Mouse (Mus musculus) kidney, adult 11 months (tissue): ENCODE data around the gene a.
"Not testable (repeated sequence)": the region's sequence is repeated elsewhere in the genome, so short reads cannot be mapped to it uniquely, and the experiment has no call there.

Experiments
- DNase-seq: peaks from one replicate; pipeline ENCODE4 v3.0.0; 2022

Gene a

DNA sequence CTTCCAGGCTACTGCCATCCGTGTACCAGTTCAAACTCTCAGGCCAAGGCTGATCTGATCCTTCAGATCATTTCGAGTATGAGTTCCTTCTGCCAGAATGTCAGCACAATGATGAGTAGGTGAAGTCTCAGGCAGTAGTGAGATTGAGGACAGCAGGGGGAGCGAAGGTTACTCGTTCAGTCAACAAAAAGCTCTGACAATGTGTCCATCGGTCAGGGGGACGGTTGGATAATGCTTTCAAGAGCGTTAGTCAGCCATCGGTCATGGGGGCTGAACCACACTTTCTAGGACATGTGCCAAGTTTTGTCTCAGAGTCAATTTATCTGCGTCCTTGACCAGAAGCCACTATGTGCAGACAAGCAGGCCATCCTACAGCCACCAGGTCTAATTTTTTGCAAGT is 225.5 kb downstream of the a start:
- DNase-seq, result not testable (repeated sequence)

DNA sequence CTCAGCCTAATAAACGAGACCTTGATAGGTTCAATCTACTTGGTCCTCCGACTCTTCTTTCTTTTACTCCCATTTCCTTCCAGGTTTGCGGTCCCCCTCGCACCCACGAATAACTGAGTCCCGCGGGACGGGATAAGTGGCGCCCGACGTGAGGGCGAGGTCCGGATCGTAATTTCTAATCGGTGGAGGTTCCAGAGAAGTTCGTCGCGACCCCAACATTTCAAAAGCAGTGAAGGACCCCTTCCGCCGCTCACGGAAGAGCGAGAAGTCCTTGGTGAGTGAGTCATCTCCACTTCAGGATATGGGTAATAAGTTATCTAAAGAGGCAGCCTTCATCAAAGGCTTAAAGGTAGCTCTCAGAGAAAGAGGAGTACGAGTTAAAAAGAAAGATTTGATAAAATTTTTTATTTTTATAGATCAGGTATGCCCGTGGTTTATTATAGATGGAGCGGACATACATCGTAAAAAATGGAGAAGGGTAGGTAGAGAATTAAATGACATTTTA is 227.1 kb downstream of the a start, which contains the start of gene Gm14226:
Gene Gm14226, plus strand, starts transcription at position 16 of the 505 bp plus-strand sequence.
- DNase-seq, result not testable (repeated sequence)

- peak; percentile 28 for DNase-seq
Observed at GRCm38 (mm10) chr2:155018762-155019641, 227.8 kb downstream of the a start.

DNA sequence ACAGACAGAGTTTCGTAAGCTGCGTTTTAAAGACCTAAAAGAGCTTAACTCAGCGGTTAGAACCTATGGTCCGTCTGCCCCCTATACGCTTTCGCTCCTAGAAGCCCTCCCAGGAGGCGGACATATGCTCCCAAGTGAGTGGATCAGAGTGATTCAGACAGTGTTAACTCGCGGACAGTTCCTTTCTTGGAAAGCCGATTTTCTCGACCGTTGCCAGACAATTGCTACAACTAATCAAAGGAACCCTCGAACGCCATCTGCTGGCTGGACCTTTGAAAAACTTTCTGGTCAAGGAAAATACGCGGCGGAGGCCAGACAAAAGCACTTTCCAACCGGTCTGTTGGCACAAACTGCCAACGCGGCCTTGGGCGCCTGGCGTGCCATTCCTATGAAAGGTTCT is 228.5 kb downstream of the a start:
- DNase-seq, result peak; percentile 84

GRCm38 (mm10) chr2:155020247-155020826 is 229.1 kb downstream of the a start:
- not testable (repeated sequence) for DNase-seq

- no peak for DNase-seq
Observed at GRCm38 (mm10) chr2:155030831-155031230, 239.6 kb downstream of the a start.

GRCm38 (mm10) chr2:155032938-155033710 is 241.9 kb downstream of the a start:
- no peak for DNase-seq

DNA sequence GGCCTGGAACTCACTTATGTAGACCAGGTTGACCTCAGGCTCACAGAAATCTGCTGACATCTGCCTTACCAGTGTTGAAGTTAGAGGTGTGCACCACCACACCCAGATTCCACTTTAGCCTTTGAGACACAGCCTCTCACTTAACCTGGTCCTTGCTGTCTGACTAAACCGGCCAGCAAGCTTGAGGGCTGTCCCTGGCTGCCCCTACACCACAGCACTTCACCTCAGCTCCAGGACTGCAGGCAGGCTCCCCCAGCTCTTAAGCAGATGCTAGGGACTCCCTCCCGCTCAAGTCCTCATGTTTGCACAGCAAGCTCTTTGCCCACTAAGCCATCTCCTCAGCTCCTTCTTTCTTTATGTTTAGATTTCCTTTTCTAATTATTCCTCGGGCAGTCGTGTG is 248.8 kb downstream of the a start:
- no peak for DNase-seq

GRCm38 (mm10) chr2:155044542-155044941 is 253.3 kb downstream of the a start:
- no peak for DNase-seq

- no peak for DNase-seq
Observed at GRCm38 (mm10) chr2:155045075-155045474, 253.9 kb downstream of the a start.

DNA sequence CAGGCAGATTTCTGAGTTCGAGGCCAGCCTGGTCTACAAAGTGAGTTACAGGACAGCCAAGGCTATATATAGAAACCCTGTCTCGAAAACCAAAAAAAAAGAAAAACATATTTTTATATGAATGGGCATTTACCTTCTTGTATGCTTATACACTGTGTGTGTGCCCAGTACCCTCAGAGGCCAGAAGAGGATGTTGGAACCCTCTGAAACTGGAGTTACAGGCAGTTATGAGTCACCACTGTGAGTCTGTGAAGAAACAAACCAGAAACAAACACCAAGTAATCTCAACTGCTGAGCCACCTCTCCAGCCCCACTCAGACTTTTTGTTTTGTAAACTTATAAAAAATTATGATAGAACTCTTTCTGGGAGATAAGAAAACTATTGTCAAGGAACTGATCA is 255.6 kb downstream of the a start:
- no peak for DNase-seq

GRCm38 (mm10) chr2:155047452-155048178 is 256.4 kb downstream of the a start:
- no peak for DNase-seq

- DNase-seq, result peak; percentile 28
Observed at GRCm38 (mm10) chr2:155050108-155050503, 258.9 kb downstream of the a start.

- peak; percentile 89 for DNase-seq
Observed at GRCm38 (mm10) chr2:155050504-155051236, 259.5 kb downstream of the a start.

DNA sequence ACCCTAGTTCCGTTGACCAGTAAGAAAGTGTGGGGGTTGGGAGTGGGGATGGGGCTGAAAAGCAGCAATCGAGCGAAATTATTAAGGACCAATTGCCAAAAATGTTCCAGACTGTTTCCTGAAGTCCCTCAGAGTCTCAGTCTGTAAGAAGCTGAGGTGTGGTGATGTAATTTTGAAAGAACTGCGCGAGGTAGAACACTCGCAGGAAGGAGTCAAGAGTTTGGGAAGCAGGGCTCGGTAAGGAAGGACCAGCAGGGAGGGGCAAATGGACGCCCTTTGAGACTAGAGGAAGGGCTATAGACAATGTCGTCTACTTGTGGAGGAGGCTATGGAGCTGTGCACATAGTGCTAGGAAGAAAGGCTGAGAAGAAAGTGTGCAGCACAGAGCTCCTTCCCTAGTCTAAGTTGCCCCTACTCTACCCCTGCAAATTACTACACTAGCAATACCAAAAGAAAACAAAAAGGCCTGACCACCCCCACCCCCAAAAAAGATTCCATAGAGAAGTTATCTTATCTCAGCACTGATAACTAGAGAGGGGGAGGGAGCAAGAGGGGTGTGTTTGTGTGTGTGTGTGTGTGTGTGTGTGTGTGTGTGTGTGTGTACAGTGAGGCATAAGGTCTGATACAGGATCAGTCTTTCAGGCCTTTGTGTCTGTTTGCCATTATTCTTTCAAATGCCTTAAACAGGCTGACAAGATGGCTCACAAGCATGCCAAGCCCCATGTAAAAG is 260.6 kb downstream of the a start:
- DNase-seq, result no peak

DNA sequence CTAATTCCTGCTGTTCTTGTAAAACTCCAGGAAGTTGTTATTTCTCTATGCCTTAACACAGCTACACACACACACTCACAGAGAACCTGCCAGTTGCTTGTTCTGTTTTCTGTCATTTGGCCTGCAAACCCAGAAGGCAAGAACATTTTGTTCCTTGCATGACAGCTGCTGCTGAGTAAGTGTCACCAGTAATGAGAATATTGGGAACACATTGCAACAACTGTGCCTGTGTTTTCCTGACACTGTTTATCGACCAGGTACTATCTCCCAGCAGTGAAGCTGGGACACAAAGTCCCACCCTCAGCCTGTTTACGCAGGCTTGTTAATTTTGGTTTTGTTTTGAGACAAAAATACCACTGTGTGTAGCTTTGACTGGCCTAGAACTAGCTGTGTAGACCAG is 261.5 kb downstream of the a start:
- no peak for DNase-seq

DNA sequence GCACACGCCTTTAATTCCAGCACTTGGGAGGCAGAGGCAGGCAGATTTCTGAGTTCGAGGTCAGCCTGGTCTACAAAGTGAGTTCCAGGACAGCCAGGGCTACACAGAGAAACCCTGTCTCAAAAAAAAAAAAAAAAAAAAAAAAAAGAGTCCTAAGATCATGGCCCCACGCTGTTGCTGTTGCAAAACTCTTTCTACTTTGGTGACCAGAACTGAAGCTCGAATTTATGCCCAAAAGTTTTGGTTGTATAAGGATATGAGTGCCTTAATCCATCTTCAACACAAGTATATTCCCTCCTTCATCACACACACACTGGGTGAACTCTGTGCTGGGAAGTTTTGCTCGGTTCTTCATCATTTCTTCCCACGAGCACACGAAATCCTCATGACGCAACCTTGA is 262.3 kb downstream of the a start:
- DNase-seq, result not testable (repeated sequence)

DNA sequence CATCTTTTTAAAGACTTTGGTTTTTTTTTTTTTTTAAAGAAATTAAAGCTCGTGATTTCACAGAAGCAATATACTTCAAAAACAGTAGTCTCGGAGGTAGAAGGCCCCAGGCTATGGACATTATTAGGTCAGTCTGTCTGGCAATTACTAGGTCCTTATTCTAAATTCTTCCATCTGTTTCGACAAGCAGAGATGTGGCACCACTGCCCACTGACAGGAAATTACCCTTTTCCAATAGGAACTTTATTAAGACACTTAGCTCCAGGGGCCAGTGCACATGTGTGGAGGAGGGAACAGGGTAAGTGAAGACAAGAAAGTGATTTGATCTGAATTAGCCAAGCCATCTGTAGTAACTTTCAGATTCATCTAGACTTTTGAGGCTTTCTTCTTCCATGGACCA is 263.5 kb downstream of the a start:
- DNase-seq, result no peak

DNA sequence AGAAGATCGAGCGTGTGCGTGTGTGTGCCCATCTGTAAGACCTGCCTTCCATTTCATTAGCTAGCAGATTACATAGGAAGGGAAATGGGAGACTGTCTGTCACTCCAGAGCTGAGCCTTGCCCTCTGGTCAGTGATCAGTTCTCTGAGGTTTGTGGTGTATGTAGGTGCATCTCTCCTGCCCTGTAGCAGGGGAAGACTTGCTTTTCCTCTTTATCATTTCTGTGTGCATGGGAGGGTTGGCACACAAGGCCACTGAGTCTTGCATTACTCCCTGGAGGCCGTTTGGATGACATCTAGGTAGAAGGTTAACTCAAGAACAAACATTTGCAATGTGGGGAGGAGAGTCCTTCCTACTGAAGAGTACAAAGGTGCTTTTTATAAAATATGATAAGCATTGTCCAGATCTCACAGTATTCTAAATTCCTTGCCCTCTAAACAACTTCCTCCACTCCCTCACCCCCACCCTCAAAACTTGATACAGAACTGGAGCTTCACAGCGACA is 264.9 kb downstream of the a start:
- no peak for DNase-seq

- no peak for DNase-seq
Observed at GRCm38 (mm10) chr2:155057361-155057760, 266.2 kb downstream of the a start.

- no peak for DNase-seq
Observed at GRCm38 (mm10) chr2:155071027-155071426, 279.8 kb downstream of the a start.
